Mouse (Mus musculus): Measurements from ENCODE around the gene Mcu. TPM values are rescaled to one million over a fixed set of nuclear protein-coding genes. Genes with fewer than 3 reads are reported as not detected.
A peak's percentile ranks its signal among the peaks of the same experiment; 100 is the strongest.

Gene Mcu
- total RNA-seq, 2 experiments from 2014 or later, result 33.4 to 40.4 TPM

DNA sequence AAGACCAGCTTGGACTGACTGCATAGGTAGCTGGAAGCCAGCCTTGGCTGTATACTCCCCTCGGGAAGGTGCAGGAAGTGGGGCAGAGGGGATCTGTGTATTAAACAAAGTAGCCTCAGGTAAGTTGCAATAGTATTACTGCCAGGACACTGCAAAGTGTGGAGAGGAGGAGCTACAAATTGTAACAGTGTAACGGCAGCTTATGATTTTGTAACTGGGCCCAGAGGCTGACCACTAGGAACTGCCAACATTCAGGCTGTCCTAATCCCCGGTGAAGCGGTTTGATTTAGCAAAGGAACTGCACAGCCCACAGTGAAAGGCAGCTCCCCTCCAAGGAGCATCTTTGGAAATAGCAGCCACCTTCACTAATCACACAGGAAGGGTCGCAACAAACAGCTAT lies 3.2 kb downstream of the Mcu start:
- no peak for DNase-seq

DNA sequence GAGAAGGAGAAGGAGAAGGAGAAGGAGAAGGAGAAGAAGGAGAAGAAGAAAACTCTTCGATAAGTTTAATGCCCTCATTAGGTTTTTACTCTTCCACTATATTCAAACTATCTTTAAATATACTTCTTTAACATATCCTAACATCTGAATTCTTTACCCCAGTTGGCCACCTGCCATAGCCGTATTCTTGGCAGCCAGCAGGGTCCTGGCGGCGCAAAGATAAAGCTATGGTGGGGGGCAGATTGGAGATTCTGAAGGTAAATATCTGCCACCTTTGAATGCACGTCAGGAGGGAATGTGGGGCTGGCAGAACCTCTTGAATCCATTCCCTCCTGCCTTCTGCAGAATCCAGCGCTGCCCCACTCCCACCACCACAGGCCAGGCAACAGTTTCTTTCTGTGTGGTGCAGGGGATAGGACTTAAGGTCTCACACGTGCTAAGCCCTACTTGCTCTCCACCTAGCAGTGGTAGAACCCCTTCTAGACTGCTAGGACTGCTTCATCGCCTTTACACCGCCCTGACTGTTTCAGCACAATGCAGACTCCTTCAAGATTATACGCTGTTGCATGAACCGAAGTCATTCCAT lies 11.5 kb downstream of the Mcu start:
- DNase-seq, result no peak

DNA sequence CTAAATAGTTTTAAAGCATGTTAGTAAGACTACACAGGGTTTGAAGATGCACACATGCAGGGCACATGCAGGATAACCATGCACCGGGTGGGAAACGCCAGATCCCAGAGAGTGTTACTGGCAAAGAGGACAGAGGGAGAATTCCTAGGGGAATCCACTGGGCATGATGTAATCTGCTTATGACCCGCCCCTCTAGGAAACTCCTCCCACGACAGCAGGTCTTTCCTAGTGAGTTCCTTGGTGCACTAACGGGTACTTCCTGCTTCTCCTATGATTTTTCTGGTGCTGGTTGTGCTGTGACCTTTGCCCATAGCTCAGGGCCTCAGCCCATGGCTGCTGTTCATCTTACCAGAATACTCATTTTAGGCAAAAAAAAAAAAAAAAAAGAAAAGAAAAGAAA lies 12.6 kb downstream of the Mcu start:
- peak; percentile 55 for DNase-seq

DNA sequence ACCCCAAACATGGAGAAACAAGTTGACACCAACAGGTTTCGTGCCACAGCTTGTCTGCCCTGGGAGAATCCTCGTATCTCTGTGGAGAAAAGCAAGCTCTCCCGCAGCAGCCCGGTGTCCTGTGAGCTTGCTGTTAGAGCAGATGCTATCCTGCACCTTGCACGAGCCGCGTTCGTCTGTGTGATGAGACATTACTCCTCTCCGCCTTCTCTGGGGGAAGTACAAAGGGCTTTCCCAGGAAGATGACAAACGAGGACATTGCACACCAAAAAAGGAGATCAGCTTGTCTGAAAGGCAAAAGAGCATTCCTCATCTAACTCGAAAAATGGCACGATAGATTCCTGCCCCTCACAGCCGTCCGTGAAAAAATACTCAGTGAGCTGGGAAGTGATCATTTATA lies 13.6 kb downstream of the Mcu start:
- peak; percentile 31 for DNase-seq

DNA sequence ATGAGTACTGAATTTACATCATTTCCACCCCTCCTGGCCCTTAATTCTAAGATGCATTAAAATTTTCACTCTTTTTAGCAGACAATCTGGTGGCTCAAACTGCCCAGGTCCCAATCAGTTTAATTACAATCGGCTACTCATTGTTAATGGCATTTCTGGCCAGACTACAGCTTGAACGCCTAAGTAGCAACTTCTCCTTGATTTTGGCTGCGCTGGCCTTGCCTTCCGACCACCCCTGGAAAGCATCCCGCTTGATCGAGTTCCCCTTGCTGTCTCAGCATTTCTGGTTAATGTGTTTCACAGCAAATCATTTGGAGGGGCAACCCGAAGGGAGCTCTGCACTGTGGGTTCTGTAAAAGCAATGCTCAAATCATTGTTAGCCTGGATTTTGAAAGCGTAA lies 14.4 kb downstream of the Mcu start:
- no peak for DNase-seq

DNA sequence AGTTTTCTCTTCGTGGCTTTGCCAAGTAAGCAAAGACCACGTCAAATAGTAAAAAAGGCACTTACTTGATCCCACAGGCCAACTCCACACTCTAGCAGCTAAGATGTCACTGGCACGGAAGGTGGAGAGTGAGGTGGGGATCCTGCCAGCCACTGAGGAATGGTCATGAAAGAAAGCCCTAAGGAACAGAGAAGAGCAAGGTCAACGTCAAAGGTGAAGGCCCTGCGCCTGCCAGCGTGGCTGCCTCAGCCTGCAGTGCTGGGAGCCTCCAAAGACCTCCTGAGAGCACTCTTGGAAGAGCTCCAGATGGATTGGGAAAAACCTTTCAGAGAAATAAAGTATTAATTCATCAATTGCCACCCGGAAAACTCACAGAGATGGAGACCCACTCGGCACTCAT lies 16.0 kb downstream of the Mcu start:
- peak; percentile 62 for DNase-seq

DNA sequence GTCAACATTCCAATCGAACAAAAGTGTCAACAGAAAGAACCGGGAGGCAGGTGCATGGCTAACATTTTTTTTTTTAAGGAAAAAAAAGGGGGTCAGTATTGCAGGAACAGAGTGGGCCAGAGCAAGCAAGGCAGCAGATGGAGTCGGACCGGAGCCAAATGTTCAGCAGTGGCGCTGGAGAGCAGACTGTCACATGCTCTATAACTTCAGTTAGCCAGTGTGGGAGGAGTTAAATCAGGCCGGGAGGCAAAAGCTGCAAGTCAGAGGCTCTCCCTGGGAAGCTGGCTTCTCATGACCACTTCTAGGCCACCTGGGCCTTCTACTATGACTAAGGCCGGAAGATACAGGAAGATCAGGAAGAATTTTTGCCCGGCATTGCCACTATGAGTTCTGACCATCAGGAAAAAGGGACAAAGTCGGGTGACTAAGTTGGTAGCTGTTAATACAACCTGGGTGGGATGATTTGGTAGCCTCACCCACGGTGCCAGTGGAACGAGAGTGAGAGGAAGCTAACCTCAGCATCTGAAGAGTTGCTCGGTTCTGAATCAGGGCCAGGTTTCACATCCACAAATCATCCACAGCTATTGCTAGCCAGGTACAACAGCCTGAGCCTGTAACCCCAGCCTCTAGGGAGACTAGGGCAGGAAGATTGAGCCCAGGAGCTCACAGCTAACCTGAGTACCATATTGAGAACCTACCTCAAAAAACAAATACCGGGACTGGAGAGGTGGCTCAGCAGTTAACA lies 22.5 kb downstream of the Mcu start:
- no peak for DNase-seq

DNA sequence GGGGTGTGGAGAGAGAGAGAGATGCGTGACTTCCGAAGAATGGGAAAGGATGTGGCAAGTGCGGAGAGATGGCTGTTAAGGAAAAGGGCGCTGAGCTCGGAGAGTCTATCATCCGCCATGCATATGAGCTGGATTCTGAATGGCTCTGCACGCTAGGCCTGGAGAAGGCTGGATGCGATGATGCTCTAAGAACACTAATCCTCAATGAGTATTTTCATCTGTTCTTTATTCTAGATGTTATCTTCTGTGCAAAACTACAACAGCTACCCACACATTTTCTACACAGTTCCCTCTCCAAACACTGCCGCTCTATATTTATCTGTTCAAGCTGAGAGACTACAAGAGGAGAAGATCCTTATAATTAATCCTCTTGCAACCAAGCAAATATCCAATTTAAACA lies 25.9 kb downstream of the Mcu start:
- no peak for DNase-seq

DNA sequence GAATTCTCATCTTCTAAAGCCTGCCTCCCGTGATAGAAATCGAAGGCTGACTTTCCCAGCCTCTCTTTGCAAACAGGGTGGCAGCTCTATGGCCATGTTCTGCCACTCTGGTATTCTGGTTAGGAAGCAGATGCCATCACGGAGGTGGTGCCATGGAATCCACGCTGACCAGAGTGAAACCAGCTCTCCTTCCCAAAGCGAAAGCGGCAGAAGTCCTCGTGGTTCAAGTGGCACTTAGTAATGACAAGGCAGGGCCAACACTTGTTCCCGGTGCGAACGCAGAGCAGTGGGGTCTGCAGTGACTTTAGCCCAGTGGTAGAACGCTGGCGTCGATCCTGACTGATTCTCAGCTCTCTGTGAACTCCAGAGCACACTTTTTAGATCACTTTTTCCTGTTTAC lies 26.6 kb downstream of the Mcu start:
- no peak for DNase-seq

DNA sequence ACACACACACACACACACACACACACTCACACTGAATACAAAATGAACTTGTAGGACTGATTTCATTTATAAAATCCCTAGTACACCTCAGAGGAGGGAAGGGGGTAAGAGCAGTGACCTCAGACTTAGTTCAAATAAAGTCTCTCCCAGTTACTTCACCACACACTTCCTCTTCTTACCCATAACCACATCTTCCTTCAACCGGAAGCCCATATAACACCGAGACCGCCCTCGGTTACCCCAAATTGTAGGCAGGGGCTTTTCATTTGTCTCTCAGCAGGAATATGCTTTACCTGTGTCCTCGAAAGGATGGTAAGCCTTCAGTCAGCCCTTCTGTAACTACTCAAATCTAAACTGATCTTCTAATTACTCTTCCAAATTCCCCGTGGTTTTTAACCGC lies 27.1 kb downstream of the Mcu start:
- no peak for DNase-seq

DNA sequence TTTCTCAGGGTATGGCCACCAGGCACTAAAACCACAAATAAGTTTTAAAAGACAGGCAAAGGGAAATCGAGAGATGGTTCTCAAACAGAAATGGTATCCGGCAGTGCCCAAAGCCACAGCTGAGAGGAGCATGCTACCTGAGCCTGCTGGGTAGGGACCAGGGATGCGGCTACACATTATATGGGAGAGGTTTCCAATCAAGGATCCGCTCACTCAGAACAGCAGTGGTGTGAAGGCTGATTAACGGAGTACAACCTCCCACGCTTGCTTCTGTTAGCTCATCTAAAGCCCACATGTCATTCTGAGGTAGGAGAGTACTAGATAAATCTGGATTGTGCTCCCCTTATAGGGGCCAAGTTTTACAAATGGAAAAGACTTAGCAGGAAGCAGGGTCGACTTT lies 28.4 kb downstream of the Mcu start:
- DNase-seq, result no peak

DNA sequence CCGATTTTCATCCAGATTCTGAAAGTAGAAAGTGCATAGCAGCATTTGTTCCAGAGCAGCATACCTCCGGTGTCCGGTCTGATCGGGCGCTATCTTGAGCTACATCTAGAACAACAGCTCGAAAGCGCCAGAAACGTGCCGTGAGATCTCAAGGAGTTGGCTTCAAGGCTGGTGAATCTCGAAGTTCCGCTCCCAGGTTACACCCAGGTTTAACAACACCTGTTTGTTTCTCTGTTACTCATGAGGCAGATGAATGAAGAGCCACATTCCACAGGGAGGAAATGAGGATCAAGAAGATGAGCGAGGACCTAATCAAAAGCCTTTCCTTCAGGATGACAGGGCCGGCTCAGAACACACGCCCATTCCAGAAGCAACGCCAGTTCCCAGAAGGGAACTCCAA lies 29.7 kb downstream of the Mcu start:
- DNase-seq, result no peak

DNA sequence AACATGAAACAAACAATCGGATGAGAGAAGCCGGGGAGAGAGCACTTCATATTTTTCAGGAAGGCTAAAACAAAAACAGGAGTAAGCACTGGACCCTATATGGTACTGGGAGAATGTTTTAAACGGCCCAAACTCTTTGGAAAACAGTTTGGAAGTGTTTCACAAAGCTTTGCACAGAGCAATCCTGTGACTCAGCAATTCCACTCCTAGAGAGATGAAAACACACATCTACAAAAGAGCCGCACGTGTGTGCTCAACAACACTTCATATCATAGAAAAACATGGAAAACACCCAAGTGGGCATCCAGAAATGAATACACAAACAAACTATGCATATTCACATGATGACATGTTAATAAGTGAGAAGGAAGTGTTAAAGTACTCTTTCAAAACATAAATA lies 30.9 kb downstream of the Mcu start:
- no peak for DNase-seq

DNA sequence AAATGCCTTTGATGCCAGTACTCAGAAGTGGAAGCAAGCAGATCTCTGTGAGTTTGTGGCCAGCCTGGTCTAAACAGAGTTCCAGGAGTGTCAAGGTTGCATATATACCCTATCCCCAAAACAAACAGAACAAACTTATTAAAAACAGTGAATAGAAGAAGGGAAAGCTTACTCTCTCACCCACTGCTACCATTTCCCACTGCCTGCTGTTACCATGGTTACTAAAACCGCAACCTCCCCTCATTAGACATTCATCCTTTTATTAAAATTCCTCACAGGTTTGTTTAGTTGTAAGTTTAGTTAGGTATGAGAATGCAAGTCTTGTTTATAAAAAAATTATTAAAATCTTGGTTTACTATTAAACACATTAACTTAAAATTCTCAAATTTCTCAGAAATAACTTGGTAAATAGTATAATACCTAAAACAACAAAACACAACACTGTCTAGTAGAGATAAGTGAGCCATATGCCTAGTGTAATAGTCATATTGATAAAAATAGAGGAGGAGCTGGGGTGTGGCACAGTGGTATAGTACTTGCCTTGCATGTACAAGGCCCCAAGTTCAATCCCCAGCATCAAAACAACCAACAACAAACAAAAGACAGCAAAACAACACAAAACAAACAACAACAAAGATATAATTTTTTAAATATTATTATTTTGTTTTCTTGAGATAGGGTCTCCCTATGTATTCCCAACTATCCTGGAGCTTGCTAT lies 34.5 kb downstream of the Mcu start:
- no peak for DNase-seq

DNA sequence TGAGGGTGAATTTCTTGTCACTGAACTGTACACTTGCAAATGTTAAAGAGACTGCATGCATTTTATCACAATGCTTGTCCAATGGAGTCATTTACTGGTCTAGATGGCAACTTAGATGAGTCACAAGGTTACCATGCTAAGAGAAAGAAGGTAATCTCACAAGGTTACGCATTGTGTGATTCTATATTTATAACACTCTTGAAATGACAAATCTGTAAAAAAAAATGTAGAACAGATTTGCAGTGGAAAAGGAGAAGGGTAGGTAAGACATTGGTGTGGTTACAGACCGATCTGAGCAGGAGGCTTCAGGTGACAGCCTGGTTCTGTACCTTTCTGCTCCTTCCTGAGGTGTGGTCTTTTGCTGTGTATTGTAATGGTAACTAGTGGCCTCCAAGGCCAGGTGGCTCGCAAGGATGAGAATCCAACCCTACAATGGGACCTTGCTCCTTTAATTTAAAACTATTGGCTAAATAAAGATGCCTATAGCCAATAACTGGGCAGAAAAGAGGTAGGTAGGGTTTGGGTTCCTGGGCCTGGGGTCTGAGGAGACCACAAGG lies 35.8 kb downstream of the Mcu start:
- DNase-seq, result no peak

DNA sequence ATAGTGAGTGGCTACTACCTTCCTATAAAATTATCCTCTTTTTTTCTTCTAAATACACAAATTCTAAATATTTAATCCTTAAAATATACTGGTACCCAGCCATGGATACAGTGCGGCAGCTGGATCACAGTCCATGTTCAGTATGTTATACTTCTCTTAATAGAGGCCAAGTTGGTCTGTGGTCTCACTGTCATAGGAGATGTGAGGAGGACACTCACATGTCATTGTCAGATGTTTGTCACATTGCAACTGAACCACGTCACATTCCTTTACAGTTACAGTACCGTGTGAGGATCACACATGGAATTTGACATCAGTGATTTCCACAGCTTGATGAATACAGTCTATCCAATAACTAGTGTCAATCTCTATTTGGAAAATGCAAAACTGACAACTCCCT lies 36.8 kb downstream of the Mcu start:
- DNase-seq, result no peak

DNA sequence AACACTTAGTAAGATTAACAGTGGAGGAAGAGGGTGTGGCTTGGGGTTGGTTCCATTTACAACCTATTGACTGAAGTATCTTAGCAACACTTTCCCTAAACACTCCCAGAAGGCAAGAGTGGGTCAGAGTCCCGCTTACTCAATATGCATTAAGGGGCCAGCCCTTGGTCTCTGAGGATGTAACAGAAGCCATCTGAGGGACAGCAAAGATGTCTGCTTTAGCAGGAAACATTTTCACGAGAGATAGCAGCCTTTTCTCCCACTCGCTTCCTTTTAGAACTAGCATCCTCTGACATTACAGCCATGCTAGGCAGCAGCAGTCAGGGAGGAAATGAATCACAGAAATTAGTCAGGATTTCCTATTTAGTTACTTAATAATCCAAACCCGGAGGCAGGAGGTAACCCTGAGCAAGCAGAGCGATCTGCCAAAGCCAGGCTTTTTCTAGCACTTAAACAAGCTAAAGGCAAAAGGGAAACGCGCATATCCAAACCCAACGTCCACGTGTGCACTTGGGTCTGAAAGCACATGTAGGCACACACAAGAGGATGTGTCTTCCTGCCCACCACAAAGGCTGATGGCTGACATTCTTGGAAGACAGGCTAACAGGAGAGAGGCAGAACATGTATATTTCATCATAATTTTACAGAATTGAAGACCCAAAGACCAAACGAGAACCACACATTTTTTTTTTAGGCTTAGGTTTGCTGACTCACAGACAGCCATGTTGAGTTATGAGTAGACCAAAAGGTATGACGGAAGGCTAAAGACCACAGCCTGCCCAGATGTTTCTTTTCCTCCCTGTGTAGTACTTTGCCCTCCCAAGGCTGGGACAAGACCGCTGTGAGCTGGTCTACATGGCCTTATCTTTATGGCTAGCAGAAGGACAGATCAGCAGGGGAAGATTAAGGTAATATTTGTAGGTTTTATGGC lies 38.4 kb downstream of the Mcu start:
- DNase-seq, result peak; percentile 47

DNA sequence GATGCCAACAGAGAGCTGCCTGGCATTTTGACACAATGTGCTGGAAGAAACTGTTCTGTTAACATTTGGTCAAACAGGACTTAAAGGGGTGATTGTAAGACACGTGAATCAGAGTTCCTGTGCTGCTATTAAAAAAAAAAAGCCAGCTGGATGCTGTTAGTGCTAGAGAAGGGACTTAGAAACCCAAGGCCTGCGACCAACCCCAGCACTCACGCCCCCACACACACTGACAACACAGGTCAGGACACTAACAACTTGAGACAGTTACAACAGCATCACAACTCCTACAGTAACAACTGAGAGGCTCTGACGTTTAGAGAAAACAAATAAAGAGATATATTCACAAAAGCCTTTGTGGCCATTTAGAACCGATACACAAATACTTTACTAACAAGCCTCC lies 40.2 kb downstream of the Mcu start:
- DNase-seq, result no peak

DNA sequence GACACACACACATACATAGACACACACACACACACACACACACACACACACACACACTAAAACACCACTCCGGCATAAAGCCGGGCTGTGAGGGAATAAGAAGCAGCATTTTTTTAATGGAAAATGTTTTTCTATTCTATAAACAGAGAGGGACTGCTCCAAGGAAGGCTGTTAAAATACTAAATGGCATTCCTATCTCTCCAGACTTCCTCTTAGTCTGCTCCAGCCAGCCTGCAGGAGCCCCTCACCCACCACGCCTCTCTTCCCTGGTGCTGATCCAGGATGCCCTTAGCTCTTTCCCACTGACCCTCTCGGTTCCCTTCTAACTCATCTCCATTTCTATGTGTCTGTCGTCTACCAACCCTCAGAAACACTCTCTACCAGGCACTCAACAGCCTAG lies 44.5 kb downstream of the Mcu start:
- DNase-seq, result no peak

DNA sequence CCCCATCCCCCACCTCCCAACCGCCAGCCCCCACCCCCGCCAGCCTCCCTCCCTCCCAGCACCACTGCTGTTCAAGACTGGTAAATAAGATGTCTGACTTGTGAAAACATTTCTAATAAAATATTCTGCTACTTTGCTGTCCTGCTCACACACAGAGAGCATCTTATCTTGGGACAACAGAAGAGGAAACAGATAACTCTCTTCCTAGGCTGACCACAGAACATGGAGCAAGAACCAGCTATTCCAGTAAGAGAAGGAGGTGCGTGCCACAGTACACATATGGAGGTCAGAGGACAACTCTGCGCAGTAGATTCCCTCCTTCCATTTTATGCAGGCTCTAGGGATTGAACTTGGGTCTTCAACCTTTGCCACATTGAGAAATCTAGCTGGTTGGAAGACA lies 45.2 kb downstream of the Mcu start:
- DNase-seq, result no peak

DNA sequence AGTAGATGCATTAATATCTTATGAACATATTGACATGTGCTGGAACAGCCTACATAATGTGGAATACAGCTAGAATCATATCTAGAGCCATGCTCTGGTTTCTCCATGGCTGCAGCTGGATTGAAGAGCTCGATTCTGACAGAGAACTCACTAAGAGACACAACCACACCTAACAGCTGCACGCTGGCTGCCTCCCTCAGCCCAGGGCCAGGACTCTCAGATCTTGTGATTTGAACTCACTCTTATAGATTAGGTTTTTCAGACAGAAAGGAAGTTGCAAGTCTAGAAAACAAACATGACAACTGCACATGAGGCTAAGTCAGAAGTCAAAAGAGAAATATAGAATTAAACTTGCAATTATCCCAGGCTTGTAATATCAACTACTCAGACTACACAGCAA lies 45.7 kb downstream of the Mcu start:
- no peak for DNase-seq

DNA sequence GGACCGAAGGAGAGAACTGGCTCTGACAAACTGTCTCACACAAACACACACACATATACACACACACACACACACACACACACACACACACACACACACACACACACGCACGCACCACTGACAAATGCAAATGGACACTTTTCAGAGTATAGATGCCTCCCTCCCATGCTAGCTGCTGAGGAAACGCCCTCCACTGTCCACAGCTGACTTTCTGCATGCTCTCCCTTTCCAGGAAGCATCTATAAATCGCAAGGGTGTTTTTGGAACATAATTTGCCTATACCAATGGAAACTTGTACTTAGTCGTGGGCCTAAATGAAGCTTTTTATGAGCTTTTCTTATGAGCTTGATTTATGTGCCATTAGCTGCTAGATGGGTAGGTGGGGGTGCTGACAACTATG lies 46.1 kb downstream of the Mcu start:
- DNase-seq, result no peak
